Mouse (Mus musculus): ENCODE results near the gene Eddm3b. TPM values are rescaled to one million over a fixed set of nuclear protein-coding genes. Genes with fewer than 3 reads are reported as not detected.

Gene Eddm3b
- total RNA-seq, 2 experiments from 2014 or later: not detected

Other genes starting within 250 kb of the Eddm3b start
- gene Tep1, start 243.9 kb upstream of the Eddm3b start, total RNA-seq (2021): 1 to 10 TPM; 1.6 to 3.4 TPM
- 1 to 10 TPM; 1.3 to 1.7 TPM for gene Klhl33, start 216.9 kb upstream of the Eddm3b start, total RNA-seq (2021)
- 10 to 100 TPM; 37.8 to 40.1 TPM for gene Osgep, start 189.5 kb upstream of the Eddm3b start, total RNA-seq (2021)
- gene Apex1, start 189.5 kb upstream of the Eddm3b start, total RNA-seq (2021): 10 to 100 TPM; 78.9 to 83.2 TPM
- gene Pip4p1, start 183.6 kb upstream of the Eddm3b start, total RNA-seq (2021): 10 to 100 TPM; 72.8 to 76.0 TPM
- 10 to 100 TPM in 1 of 2 experiments, 1 to 10 TPM in 1; 9.3 to 11.6 TPM for gene Pnp, start 183.3 kb upstream of the Eddm3b start, total RNA-seq (2021)
- 10 to 100 TPM in 1 of 2 experiments, 1 to 10 TPM in 1; 8.0 to 10.6 TPM for gene Gm49342, start 169.9 kb upstream of the Eddm3b start, total RNA-seq (2021)
- gene Pnp2, start 158.4 kb upstream of the Eddm3b start, total RNA-seq (2021): 1 to 10 TPM in 1 of 2 experiments, under 1 TPM in 1; 0.78 to 1.0 TPM
- gene Rnase10, start 106.7 kb upstream of the Eddm3b start, total RNA-seq (2021): under 1 TPM in 1 of 2 experiments, not detected in 1; 0.24 TPM
- gene Rnase9, start 72.6 kb upstream of the Eddm3b start, total RNA-seq (2021): not detected
- not detected for gene Rnase11, start 64.3 kb upstream of the Eddm3b start, total RNA-seq (2021)
- not detected for gene Rnase12, start 56.8 kb upstream of the Eddm3b start, total RNA-seq (2021)
- not detected for gene Olfr750, start 40.0 kb upstream of the Eddm3b start, total RNA-seq (2021)
- 10 to 100 TPM; 10.3 to 11.0 TPM for gene Rnase4, start 23.3 kb upstream of the Eddm3b start, total RNA-seq (2021)
- gene Ang, start 23.3 kb upstream of the Eddm3b start, total RNA-seq (2021): 1 to 10 TPM; 2.1 TPM
- gene Rnase6, start 9.5 kb downstream of the Eddm3b start, total RNA-seq (2021): under 1 TPM in 1 of 2 experiments, not detected in 1; 0.32 TPM
- gene Rnase1, start 32.4 kb downstream of the Eddm3b start, total RNA-seq (2021): under 1 TPM in 1 of 2 experiments, not detected in 1; 0.48 TPM
- not detected for gene Rnase2b, start 47.8 kb downstream of the Eddm3b start, total RNA-seq (2021)
- gene Ang2, start 84.7 kb downstream of the Eddm3b start, total RNA-seq (2021): not detected
- gene Ear14, start 89.0 kb downstream of the Eddm3b start, total RNA-seq (2021): not detected
- gene Rnase2a, start 141.7 kb downstream of the Eddm3b start, total RNA-seq (2021): not detected
- gene Gm7247, start 247.3 kb downstream of the Eddm3b start, total RNA-seq (2021): not detected

All from left cerebral cortex, postnatal 4 days (tissue).